Comparison of ENCODE assay signal across 9 mouse cellular contexts in genomic region chr16:20240468-20241414, GRCm38 (mm10). TPM values are rescaled to one million over a fixed set of nuclear protein-coding genes. Genes with fewer than 3 reads are reported as not detected.
DNase-seq lines count a peak whose midpoint lies in the region; ATAC-seq lines count a peak whose summit lies in the region.
"Had no signal": no experiment of that assay in that cellular context is flagged by ENCODE, and none has a peak within 500 bp of the region (broad histone marks: within the 10 kb centered on the region; RNA-seq: fewer than 3 reads in every experiment).

TSS of gene Map6d1 (minus strand) at chr16:20241358.

- peak within 1 kb of the TSS; percentile 70 for H3K9ac ChIP-seq in forebrain, embryonic 15.5 days (replicated peaks)

- H3K4me2 ChIP-seq in forebrain, embryonic 15.5 days (replicated peaks), result peak within 1 kb of the TSS; percentile 69

- peak; percentile 71 for DNase-seq in ZHBTc4 (ENCODE audit: low read depth, low spot score)
- DNase-seq in cerebellum, adult 11 months, result peak; percentile 78
- peak; percentile 71 for DNase-seq in hindbrain, embryonic 10.5 days (ENCODE audit: low spot score)
- peak; percentile 58 to 60 for DNase-seq in left cerebral cortex, postnatal 14 days (ENCODE audit: low spot score in 2 of 2)
- DNase-seq in right cerebral cortex, postnatal 25 days, result peak; percentile 74
- no peak for DNase-seq in spleen, postnatal 36 days (ENCODE audit: low spot score in 2 of 2)

- peak within 1 kb of the TSS; percentile 73 for H3K4me3 ChIP-seq in forebrain, embryonic 15.5 days
- H3K4me3 ChIP-seq in hindbrain, embryonic 10.5 days, result peak within 1 kb of the TSS; percentile 80
- H3K4me3 ChIP-seq in megakaryocyte, embryonic 14.5 days (replicated peaks), result peak within 1 kb of the TSS; percentile 94

- H3K36me3 ChIP-seq in forebrain, embryonic 15.5 days, result no peaks in the 10 kb centered on the region
- H3K36me3 ChIP-seq in hindbrain, embryonic 10.5 days, result 0 out of 2 replicates have a peak, but pooled peaks cover 6% of the 10 kb centered on the region
- H3K36me3 ChIP-seq in megakaryocyte, embryonic 14.5 days (replicated peaks; ENCODE audit: low read length), result no peaks in the 10 kb centered on the region

- intact Hi-C loops in left cerebral cortex, postnatal 14 days (cut with DNase I), result loop anchor here (5.0 kb wide), 1 partner anchor 62 kb away; the partner anchor contains the start of gene Parl

- H3K27ac ChIP-seq in forebrain, embryonic 15.5 days (replicated peaks), result peak within 1 kb of the TSS; percentile 47; the same call in 1 of the 2 replicates
- H3K27ac ChIP-seq in hindbrain, embryonic 10.5 days, result peak within 1 kb of the TSS; percentile 90

- ATAC-seq in forebrain, embryonic 15.5 days (replicated peaks), result peak; percentile 81

- H3K4me1 ChIP-seq in forebrain, embryonic 15.5 days, result peaks cover 7% of the 10 kb centered on the region
- peaks cover 19% of the 10 kb centered on the region for H3K4me1 ChIP-seq in hindbrain, embryonic 10.5 days (replicated peaks)
- H3K4me1 ChIP-seq in megakaryocyte, embryonic 14.5 days, result peaks cover 25% of the 10 kb centered on the region

- under 1% methylated on average over 90 of the region's 90 CpGs for WGBS in forebrain, embryonic 15.5 days
- under 1% methylated on average over 90 of the region's 90 CpGs for WGBS in hindbrain, embryonic 10.5 days

- H3K9me3 ChIP-seq in forebrain, embryonic 15.5 days, result no peaks in the 10 kb centered on the region
- H3K9me3 ChIP-seq in hindbrain, embryonic 10.5 days, result no peaks in the 10 kb centered on the region
- H3K9me3 ChIP-seq in megakaryocyte, embryonic 14.5 days, result peaks cover 11% of the 10 kb centered on the region

- H3K27me3 ChIP-seq in forebrain, embryonic 15.5 days, result no peaks in the 10 kb centered on the region
- peaks cover 21% of the 10 kb centered on the region for H3K27me3 ChIP-seq in hindbrain, embryonic 10.5 days (ENCODE audit: insufficient read depth, poor library complexity, severe bottlenecking)
- peaks cover 57% of the 10 kb centered on the region for H3K27me3 ChIP-seq in megakaryocyte, embryonic 14.5 days (replicated peaks)

RNA-seq across cellular contexts. Expression of gene Map6d1, which starts in this region (rescaled TPM):
- polyA plus RNA-seq in forebrain, embryonic 15.5 days (2015; fragmentation: Nextera tagmentation; extraction: Ambion mirVana), result 2.7 and 2.9 TPM in 2 replicates
- 1.2 TPM in 2 replicates for polyA plus RNA-seq in hindbrain, embryonic 10.5 days (2016; fragmentation: Nextera tagmentation; extraction: Ambion mirVana)
- 10 to 100 TPM; 43.6 to 47.6 TPM for total RNA-seq in left cerebral cortex, postnatal 14 days (2021)
- not detected in 2 replicates for polyA plus RNA-seq in megakaryocyte, embryonic 14.5 days (2012; ENCODE audit: insufficient read depth, low replicate concordance)
- total RNA-seq: hematopoietic stem cell, adult 5-6 weeks had no signal

Comparison
In these comparisons a context has a peak if more than half of its experiments do, and no peak if none do; other contexts are left out.
1. DNase-seq: peak in ZHBTc4 (single experiment), cerebellum, adult 11 months (single experiment), hindbrain, embryonic 10.5 days (single experiment), left cerebral cortex, postnatal 14 days (2 of 2) and right cerebral cortex, postnatal 25 days (single experiment); none in spleen, postnatal 36 days (0 of 2).
2. Peak in every context shown above with its lines, with median percentiles within 50 percentile points of each other: H3K4me3 ChIP-seq.